Mouse (Mus musculus) bone marrow macrophage, adult 2 months (primary cell): Measurements from ENCODE around the gene Tex9. TPM values are rescaled to one million over a fixed set of nuclear protein-coding genes. Genes with fewer than 3 reads are reported as not detected.
A peak's percentile ranks its signal among the peaks of the same experiment; 100 is the strongest.

Experiments used
- H3K27ac ChIP-seq: 2 replicates; pipeline ENCODE4 v1.5.1; 2012; ENCODE audit warnings: low read depth, low read length; ENCODE audit not compliant: insufficient read depth
- H3K4me1 ChIP-seq: 2 replicates; pipeline ENCODE4 v1.6.1; 2012; ENCODE audit warnings: low read length; ENCODE audit not compliant: control insufficient read depth, insufficient read depth
- H3K4me3 ChIP-seq: 2 replicates; pipeline ENCODE4 v1.5.1; 2012; ENCODE audit warnings: mild to moderate bottlenecking, low read length, moderate library complexity; ENCODE audit not compliant: insufficient read depth
- CTCF ChIP-seq: IDR thresholded peaks from 2 replicates; pipeline ENCODE4 v1.5.1; 2012; ENCODE audit warnings: low read depth, mild to moderate bottlenecking, low read length, moderate library complexity
- POLR2A ChIP-seq: IDR thresholded peaks from 2 replicates; pipeline ENCODE4 v1.6.1; 2012; ENCODE audit warnings: mild to moderate bottlenecking, low read depth, low read length, borderline replicate concordance
- polyA plus RNA-seq: library from polyadenylated mRNA; stranded (reverse); fragments of >200 nt; gene quantifications from 2 replicates; pipeline ENCODE4 v1.2.4, GENCODE M21; 2012; ENCODE audit not compliant: missing spikeins, insufficient read depth, insufficient read length

Gene Tex9
- polyA plus RNA-seq, 1 experiment = 6.2 TPM

GRCm38 (mm10) chr9:72526091-72526490 lies 34.1 kb upstream of the Tex9 start:
- Histone ChIP-seq H3K27ac (no peak overlapping the region), H3K4me1 (peaks cover 12% of the 10 kb centered on the region), H3K4me3 (no peak overlapping the region)
- TF ChIP-seq CTCF (no peak), POLR2A (no peak)

DNA sequence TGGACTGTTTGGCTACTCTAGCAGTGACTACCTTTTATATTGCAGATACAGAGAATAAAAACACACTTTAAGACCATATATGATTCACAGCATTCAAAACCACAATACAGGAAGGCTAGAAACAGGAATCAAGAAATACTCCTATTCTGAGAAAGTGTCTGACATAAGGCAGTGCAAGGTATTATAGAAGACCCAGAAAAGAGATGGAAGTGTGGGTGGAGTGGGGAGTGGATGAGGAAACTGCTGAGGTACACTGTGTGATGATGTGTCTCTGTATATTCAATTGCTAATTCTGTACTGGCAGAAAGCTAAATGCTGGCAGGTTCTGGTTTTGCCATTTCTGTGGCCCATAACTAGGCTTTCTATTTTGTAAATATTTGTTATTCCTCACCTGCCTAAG lies 28.8 kb upstream of the Tex9 start:
- TF ChIP-seq CTCF (no peak), POLR2A (no peak)
- no peak overlapping the region for H3K27ac ChIP-seq
- H3K4me1 ChIP-seq = peaks cover under 1% of the 10 kb centered on the region
- H3K4me3 ChIP-seq = no peak overlapping the region

DNA sequence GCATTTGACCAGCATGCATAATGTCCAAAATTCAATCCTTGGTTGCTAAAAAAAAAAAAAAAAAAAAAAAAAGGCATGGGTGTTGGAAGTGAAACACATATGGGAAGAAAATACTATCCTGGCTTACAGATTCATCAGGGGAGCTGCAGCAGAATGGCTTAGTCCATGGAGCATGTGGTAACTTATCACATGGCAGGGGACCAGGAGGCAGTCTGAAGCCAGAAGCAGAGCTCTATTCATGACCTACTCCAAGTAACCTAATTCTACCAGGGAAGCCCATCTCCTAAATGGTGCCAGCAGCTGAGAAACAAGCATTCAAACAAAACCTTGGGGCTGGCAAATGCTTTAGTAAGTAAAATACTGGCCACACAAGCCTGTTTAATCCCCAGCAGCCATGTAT lies 27.2 kb upstream of the Tex9 start:
- TF ChIP-seq CTCF (no peak), POLR2A (no peak)
- no peak overlapping the region for H3K27ac ChIP-seq
- H3K4me1 ChIP-seq = no peaks in the 10 kb centered on the region
- H3K4me3 ChIP-seq = no peak overlapping the region

- TF ChIP-seq CTCF (no peak), POLR2A (no peak)
- H3K4me1 ChIP-seq = no peaks in the 10 kb centered on the region
- no peak overlapping the region for H3K4me3 ChIP-seq
- H3K27ac ChIP-seq = no peak overlapping the region
These were observed 23.4 kb upstream of the Tex9 start for GRCm38 (mm10) chr9:72515366-72515765.

GRCm38 (mm10) chr9:72512229-72512981 lies 20.4 kb upstream of the Tex9 start:
- Histone ChIP-seq H3K27ac (no peak overlapping the region), H3K4me3 (no peak overlapping the region), H3K4me1 (no peaks in the 10 kb centered on the region)
- no peak for TF ChIP-seq CTCF
- TF ChIP-seq POLR2A = no peak

GRCm38 (mm10) chr9:72497171-72497570 lies 5.2 kb upstream of the Tex9 start:
- Histone ChIP-seq H3K4me1 (peaks cover 7% of the 10 kb centered on the region), H3K4me3 (no peak overlapping the region), H3K27ac (no peak overlapping the region)
- TF ChIP-seq CTCF = no peak
- TF ChIP-seq POLR2A = no peak

DNA sequence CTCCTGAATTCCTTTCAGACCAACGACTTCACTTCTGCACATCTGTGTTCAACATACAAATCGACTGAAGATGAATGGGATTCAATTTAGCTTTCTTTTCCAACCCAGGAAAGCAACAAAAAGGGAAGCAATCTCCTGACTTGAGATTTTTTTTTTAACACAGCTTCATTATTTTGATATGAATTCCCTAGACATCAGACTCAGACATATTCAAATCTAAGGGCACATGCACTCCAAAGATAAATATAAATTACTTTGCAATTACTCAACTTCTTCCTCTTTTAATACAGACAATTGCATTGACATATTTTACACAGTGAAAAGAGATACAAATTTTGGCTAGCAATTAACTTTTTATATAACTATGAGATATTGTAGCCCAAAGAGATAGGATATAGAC lies 4.7 kb upstream of the Tex9 start:
- no peak overlapping the region for H3K27ac ChIP-seq
- H3K4me1 ChIP-seq = peaks cover 7% of the 10 kb centered on the region
- H3K4me3 ChIP-seq = no peak overlapping the region
- no peak for TF ChIP-seq CTCF
- no peak for TF ChIP-seq POLR2A

- Histone ChIP-seq H3K27ac (no peak overlapping the region), H3K4me1 (peaks cover 9% of the 10 kb centered on the region), H3K4me3 (no peak overlapping the region)
- TF ChIP-seq POLR2A (no peak), CTCF (no peak)
These were observed 2.1 kb upstream of the Tex9 start for GRCm38 (mm10) chr9:72493984-72494685.

- Histone ChIP-seq H3K4me3 (no peak overlapping the region), H3K27ac (no peak overlapping the region), H3K4me1 (peaks cover 9% of the 10 kb centered on the region)
- TF ChIP-seq CTCF = no peak
- TF ChIP-seq POLR2A = no peak
These were observed 1.5 kb upstream of the Tex9 start for GRCm38 (mm10) chr9:72493465-72493864.

- no peak for TF ChIP-seq POLR2A
- no peak for TF ChIP-seq CTCF
- Histone ChIP-seq H3K27ac (peak overlapping the region; percentile 58), H3K4me1 (peaks cover 9% of the 10 kb centered on the region), H3K4me3 (peak overlapping the region; percentile 74)
These were observed 336 bp downstream of the Tex9 start for GRCm38 (mm10) chr9:72491559-72492193.
